Mouse (Mus musculus) erythroblast, adult 5-6 weeks (primary cell): ENCODE results near the gene Zfp536. TPM values are rescaled to one million over a fixed set of nuclear protein-coding genes. Genes with fewer than 3 reads are reported as not detected.
"Not testable (repeated sequence)": the region's sequence is repeated elsewhere in the genome, so short reads cannot be mapped to it uniquely, and the experiment has no call there.

Experiments
- ATAC-seq: replicated peaks from 2 replicates; pipeline ENCODE4 v1.8.0; 2016; ENCODE audit warnings: moderate number of reproducible peaks, mild to moderate bottlenecking, moderate TSS enrichment, inconsistent platforms; ENCODE audit not compliant: poor library complexity, low FRiP score, severe bottlenecking
- total RNA-seq, 2 experiments: library from RNA; stranded (forward) in 1 of 2; stranded (reverse) in 1 of 2; fragments of 150-400 nt in 1 of 2; fragments of 200-764, 138-1000 nt in 1 of 2; gene quantifications; 2 replicates each; pipeline versions ENCODE4 v1.2.3 to v1.2.4; 2015 to 2017; ENCODE audit warnings: low replicate concordance in 2 of 2

Zfp536 gene
- total RNA-seq, 2 experiments from 2014 or later = not detected

- not testable (repeated sequence) for ATAC-seq
Measured at GRCm38 (mm10) chr7:37697378-37697777, 76.1 kb downstream of the Zfp536 start.

GRCm38 (mm10) chr7:37695066-37695465 is 78.4 kb downstream of the Zfp536 start:
- no peak for ATAC-seq

DNA sequence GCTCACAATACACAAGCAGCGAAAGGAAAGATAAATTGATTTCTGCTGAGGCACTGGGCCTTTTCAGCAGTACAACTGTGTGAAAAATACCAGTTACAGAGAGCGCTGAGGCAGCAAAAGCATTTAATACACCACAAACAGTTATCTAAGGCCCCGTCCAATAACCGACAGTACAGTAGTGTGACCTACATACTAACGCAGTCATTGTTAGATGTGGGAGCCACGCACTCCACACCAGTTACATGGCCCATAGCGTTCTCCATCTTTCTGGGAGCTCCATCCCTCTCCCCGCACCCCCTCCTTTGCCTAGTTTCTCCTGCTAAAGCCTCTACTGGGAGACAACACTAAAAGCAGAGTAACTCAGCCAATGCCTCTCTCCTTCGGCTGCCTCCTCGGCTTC is 82.8 kb downstream of the Zfp536 start:
- no peak for ATAC-seq

- ATAC-seq = no peak
Measured at GRCm38 (mm10) chr7:37689561-37690305, 83.7 kb downstream of the Zfp536 start.

DNA sequence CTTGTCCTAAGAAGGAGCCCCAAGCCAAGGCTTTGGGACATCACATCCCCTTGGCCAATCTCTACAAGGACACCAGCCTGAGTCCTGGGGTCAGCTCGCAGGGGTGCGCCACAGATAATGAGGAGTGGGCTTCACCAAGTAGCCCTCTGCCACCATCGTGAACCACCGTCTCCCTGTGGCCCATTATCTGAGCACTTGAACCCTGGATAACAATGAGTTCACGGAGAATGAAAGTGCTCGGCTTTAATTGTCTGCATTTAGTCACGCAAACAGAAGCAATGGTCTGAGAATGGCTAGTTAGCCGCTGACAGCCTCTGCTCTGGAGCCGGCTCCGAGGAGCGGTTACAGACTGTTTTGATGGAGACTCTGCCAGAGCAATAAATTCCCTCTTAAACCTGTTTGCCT is 84.3 kb downstream of the Zfp536 start:
- ATAC-seq = no peak

GRCm38 (mm10) chr7:37686366-37686765 is 87.1 kb downstream of the Zfp536 start:
- no peak for ATAC-seq

DNA sequence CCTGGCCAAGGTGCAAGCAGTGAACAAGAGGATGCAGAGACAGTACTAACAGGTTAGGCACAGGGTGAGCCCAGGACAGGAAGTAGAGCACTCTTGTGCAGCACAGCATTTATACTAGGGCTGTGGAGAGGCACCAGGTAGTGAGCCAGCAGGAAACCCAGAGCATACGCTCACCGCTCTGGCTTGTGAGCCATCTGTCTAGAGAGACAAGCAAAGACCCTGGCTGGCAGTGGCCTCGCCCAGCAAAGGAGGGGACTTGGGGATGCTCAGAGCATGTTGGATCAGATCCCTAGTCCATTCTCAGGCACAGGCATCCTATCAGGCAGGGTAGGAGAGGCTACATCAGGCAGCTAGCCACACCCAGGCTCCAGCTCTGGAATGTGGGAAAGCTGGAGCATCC is 88.2 kb downstream of the Zfp536 start:
- no peak for ATAC-seq

- no peak for ATAC-seq
Measured at GRCm38 (mm10) chr7:37681335-37681734, 92.1 kb downstream of the Zfp536 start.

GRCm38 (mm10) chr7:37663676-37664365 is 109.6 kb downstream of the Zfp536 start:
- ATAC-seq = no peak

- no peak for ATAC-seq
Measured at GRCm38 (mm10) chr7:37648671-37649070, 124.8 kb downstream of the Zfp536 start.

- no peak for ATAC-seq
Measured at GRCm38 (mm10) chr7:37647917-37648615, 125.4 kb downstream of the Zfp536 start.

DNA sequence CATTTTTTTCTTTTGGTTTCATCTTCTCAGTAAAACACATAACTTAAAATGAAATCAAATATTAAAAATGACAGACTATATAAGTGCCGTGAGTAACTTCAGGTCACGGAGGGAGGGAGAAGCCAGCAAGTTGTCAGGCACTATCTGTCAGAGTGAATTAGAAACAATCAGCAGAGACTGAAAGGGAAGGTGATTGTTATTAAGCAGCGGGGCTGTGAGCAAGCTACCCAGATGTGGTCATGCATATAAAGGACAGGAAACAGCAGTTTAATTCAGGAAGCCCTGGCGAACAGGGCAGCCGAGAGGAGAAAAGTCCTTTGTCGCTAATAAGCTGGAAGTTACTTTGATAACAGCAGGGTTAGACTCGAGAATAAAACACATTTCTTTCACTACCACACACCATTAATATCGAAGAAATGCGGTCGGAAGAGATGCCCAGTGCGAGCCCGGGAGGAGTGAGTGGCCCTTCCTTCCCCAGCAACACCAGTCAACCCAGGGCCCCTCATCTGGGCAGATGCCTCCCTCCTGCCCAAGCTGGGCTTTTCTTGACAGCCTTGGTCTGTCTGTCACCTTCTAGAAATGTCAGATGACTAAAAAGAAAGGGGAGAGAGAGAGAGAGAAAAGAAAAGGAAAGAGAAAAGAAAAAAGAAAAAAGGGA is 133.6 kb downstream of the Zfp536 start:
- ATAC-seq = no peak

DNA sequence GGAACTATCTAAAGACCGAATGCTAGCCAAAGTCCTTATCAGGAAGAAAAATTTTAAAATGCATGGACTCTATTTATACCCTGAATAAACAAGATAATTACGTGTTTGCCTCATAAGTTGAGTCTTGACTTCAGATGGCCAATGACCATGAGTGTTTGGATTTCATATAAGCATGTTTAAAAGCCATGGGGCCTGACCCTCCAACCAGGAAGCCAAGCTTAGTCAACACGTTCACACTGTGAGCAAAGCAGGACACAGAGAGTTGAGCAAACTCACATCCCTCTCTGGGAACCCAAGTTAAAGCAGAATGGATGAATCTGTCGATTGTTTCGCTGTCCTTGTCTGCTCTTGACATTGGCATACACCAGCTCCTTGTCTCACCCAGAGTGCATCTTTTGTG is 138.6 kb downstream of the Zfp536 start:
- ATAC-seq = no peak

DNA sequence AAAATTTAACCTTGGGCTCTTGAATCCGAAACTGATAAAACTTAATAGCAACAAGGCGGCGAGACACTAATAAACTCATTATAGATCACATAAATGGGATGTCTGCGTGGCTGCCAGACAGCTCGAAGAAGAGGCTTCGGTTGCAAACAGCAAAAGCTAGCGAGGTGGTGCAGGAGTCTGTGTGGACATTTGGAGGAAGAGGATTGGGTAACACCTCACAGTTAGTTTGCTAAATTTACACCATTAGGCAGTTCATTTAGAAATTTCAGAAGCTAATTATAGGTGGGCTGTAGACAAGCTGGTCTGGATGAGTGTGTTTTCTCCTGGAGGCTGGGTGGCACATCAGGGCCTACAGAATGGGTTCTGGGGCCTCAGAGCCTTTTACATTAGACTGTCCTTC is 143.0 kb downstream of the Zfp536 start:
- no peak for ATAC-seq

DNA sequence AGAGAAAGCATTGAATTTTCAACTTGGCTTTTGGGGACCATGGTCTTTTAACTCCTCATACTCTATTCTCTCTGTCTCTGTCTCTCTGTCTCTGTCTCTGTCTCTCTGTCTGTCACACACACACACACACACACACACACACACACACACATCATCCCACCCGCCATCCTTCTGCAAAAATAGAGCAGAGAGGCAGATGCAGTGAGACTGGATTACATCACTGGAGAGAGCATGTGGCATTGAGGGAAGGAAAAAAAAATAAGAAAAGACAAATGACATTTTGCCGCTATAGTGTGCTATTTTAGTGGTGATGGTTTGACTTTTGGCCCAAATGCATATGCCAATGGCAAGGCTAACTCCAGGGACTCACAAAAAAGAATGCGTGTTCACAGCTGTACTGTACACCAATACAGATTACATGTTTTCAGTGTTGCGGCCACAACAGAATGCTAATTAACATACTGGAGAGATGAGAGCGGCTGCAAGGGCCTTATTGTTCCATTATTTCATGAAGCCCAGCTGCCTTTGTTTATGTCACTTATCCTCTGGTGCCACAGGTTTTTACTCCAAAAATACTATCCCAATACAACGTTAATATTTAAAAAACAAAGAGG is 145.4 kb downstream of the Zfp536 start:
- no peak for ATAC-seq

DNA sequence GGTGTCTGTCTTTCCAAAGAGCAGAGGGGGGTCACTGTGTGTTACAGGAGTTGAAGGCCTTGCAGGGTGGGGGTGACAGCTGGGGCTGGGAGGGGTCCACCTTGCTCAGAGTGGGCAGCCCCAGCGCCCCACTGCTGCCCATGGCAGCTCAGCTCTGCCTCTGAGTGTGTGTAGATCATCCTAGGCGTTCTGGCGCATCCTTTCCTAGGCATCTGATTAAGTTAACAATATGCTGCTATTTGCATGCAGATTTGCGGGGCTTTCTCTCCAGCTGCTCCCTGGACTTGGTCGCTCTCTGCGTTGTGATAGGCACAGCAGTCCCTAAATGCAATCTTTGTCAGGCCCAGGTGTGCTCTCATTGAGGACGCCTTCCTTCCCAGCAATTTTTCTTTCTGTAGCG is 147.7 kb downstream of the Zfp536 start:
- no peak for ATAC-seq

- ATAC-seq = no peak
Measured at GRCm38 (mm10) chr7:37624759-37625340, 148.6 kb downstream of the Zfp536 start.

DNA sequence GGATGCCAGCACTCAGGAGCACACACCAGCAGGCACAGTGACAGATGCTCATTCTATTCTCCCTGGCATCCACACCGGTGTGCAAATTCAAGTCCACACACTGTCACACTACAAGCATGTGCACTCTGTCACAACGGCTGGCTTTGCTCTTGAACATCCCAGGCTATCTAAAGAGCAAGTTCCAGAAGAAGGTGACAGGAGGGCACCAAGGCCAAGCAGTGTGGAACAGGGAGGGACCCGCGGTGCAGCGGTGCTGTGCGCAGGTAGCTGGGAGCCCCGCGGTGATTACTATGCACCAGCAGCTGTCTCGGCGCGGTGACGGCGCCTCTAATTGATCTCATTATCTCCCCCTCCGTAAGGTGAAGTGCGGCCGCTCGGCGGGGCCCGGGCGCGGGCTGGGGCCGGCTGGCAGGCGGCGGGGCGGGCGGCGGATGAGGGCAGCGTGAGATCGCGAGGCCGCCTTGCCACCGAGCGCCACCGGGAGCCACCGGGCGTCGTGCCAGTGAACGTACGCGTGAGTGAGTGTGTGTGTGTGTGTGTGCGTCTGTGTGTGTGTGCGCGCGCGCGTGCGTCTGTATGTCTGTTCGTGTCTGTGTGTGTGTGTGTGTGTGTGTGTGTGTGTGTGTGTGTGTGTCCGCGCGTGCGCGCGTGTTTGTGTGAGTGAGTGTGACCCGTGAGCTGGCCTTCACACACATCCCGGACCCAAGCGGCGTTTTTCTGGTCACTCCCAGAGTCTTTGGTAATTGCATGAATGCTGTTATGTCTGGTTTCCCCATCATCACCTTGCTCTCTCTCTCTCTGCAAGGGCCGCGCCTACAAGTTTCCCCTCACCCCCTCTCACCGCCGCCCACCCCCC is 149.3 kb downstream of the Zfp536 start:
- no peak for ATAC-seq

DNA sequence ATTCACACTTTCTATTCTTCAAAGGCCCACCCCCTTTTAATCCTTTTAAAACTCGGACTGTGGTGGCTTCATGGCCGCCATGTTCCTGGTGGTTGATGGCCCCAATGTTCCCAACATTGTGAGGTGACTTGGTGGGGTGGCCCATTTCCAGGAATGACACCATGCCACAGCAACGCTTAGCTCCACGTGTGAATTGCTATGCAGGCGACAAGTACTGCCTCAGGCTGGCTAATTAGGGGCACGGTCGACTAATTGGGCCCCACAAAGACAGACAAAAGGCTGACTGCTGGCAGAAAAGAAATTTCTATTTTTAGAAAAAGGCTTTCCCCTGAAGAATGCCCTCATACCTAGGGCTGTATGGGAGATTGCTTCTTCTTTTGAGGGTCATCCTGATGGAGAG is 154.2 kb downstream of the Zfp536 start:
- no peak for ATAC-seq
